In genomic region chr11:44469646-44470431, GRCm38 (mm10) we compare ENCODE assay signal across 8 mouse cellular contexts. TPM values are rescaled to one million over a fixed set of nuclear protein-coding genes. Genes with fewer than 3 reads are reported as not detected.
DNase-seq lines count a peak whose midpoint lies in the region; ATAC-seq and TF ChIP-seq lines count a peak whose summit lies in the region.

No protein-coding gene starts in this region.

- no peaks in the 10 kb centered on the region for H3K9me3 ChIP-seq in heart, embryonic 14.5 days (ENCODE audit: control insufficient read depth, low read length)
- H3K9me3 ChIP-seq in CH12.LX (replicated peaks; ENCODE audit: low read length) = no peaks in the 10 kb centered on the region
- H3K9me3 ChIP-seq in midbrain, embryonic 11.5 days (ENCODE audit: control insufficient read depth, low read length) = no peaks in the 10 kb centered on the region

- no peak for TF ChIP-seq CTCF in CH12.LX (conservative IDR thresholded peaks at IDR 0.05 in 1 of 2, IDR thresholded peaks at IDR 0.05 in 1 of 2; ENCODE audit: low read depth in 2 of 2, low read length in 2 of 2)

- intact Hi-C loops in heart, postnatal 14 days (cut with DNase I) = loop anchor here (1.0 kb wide), 1 partner anchor 49 kb away; no protein-coding TSS in a partner anchor

- no peak for TF ChIP-seq EP300 in CH12.LX (IDR thresholded peaks at IDR 0.05; ENCODE audit: low read length)

- under 1% methylated on average over 59 of the region's 59 CpGs for WGBS in heart, embryonic 14.5 days
- WGBS in midbrain, embryonic 11.5 days = 1% methylated on average over 59 of the region's 59 CpGs

- TF ChIP-seq RAD21 in CH12.LX (IDR thresholded peaks at IDR 0.05; ENCODE audit: low read depth, low read length) = no peak

- no peak for DNase-seq in heart, postnatal 14 days
- DNase-seq in CH12.LX (ENCODE audit: extremely low read depth) = no peak
- DNase-seq in embryo, embryonic 11.5 days (ENCODE audit: low read depth, low spot score) = peak; percentile 2
- DNase-seq in induced T-regulatory cell, adult 2 months (ENCODE audit: low read depth) = peak; percentile 85
- no peak for DNase-seq in midbrain, embryonic 11.5 days (ENCODE audit: low spot score, missing footprints)
- no peak for DNase-seq in right cerebral cortex, postnatal 25 days
- no peak for DNase-seq in Muller cell, postnatal 12 days (ENCODE audit: inconsistent ontology term)

- ATAC-seq in heart, embryonic 14.5 days (ENCODE audit: insufficient number of reproducible peaks, insufficient read depth, low FRiP score, low read depth) = peak; percentile 76
- ATAC-seq in midbrain, embryonic 11.5 days (ENCODE audit: low FRiP score) = peak; percentile 86

- H3K4me2 ChIP-seq in heart, embryonic 14.5 days (ENCODE audit: low read length) = peak overlapping the region; percentile 92
- H3K4me2 ChIP-seq in CH12.LX (ENCODE audit: insufficient read depth, low read depth, poor library complexity, severe bottlenecking) = peak overlapping the region; percentile 84
- peak overlapping the region; percentile 63 for H3K4me2 ChIP-seq in midbrain, embryonic 11.5 days

- H3K27me3 ChIP-seq in heart, embryonic 14.5 days (ENCODE audit: control insufficient read depth, insufficient read depth, low read length) = no peaks in the 10 kb centered on the region
- no peaks in the 10 kb centered on the region for H3K27me3 ChIP-seq in CH12.LX (replicated peaks)
- H3K27me3 ChIP-seq in midbrain, embryonic 11.5 days (ENCODE audit: control insufficient read depth, insufficient read depth, low read length) = no peaks in the 10 kb centered on the region

- peak overlapping the region; percentile 94 to 97 for H3K27ac ChIP-seq in heart, embryonic 14.5 days (replicated peaks in 1 of 2; ENCODE audit: control insufficient read depth in 1 of 2, insufficient read depth in 1 of 2, low read depth in 2 of 2, low read length in 2 of 2)
- H3K27ac ChIP-seq in CH12.LX (ENCODE audit: insufficient read depth, low read depth) = peak overlapping the region; percentile 14; the same call in 1 of the 2 replicates
- peak overlapping the region; percentile 78 for H3K27ac ChIP-seq in midbrain, embryonic 11.5 days (ENCODE audit: low read depth, low read length)

- peaks cover 3 to 12% of the 10 kb centered on the region in 2 experiments; a peak in 3 of 4 replicates for H3K4me1 ChIP-seq in heart, embryonic 14.5 days (ENCODE audit: control insufficient read depth in 2 of 2, insufficient read depth in 2 of 2, low read length in 2 of 2)
- H3K4me1 ChIP-seq in CH12.LX (ENCODE audit: control insufficient read depth in 1 of 2, insufficient read depth in 2 of 2) = peaks cover 6 to 46% of the 10 kb centered on the region in 2 experiments; a peak in 3 of 4 replicates
- H3K4me1 ChIP-seq in midbrain, embryonic 11.5 days (ENCODE audit: control insufficient read depth, insufficient read depth, low read length) = peaks cover 11% of the 10 kb centered on the region

- in situ Hi-C loops in CH12.LX (cut with MboI; ENCODE audit: low pct_ligation_motif_present, low pct_unique_long_range_greater_than_20kb, low sequenced_read_pairs) = no loop called here

- peaks cover 8% of the 10 kb centered on the region for H3K79me2 ChIP-seq in CH12.LX (replicated peaks; ENCODE audit: control insufficient read depth, extremely low read depth, insufficient read depth, poor library complexity, severe bottlenecking)

- H3K9ac ChIP-seq in heart, embryonic 14.5 days (ENCODE audit: low read length) = peak overlapping the region; percentile 93
- peak overlapping the region; percentile 67 for H3K9ac ChIP-seq in CH12.LX (ENCODE audit: insufficient read depth, low read depth)
- H3K9ac ChIP-seq in midbrain, embryonic 11.5 days (ENCODE audit: low read length) = peak overlapping the region; percentile 92

- TF ChIP-seq POLR2A in CH12.LX (IDR thresholded peaks at IDR 0.05; ENCODE audit: low read depth, low read length) = no peak

- peak overlapping the region; percentile 85 to 92 for H3K4me3 ChIP-seq in heart, embryonic 14.5 days (ENCODE audit: control insufficient read depth in 1 of 2, insufficient read depth in 1 of 2, low read depth in 1 of 2, low read length in 2 of 2)
- peak overlapping the region; percentile 69 to 93 (median 80) for H3K4me3 ChIP-seq in CH12.LX (replicated peaks in 1 of 3; ENCODE audit: low read depth in 2 of 3, low read length in 2 of 3, poor library complexity in 1 of 3)
- H3K4me3 ChIP-seq in midbrain, embryonic 11.5 days (ENCODE audit: low read depth, low read length) = peak overlapping the region; percentile 87

- dilution Hi-C loops in CH12.LX (cut with MboI; ENCODE audit: extremely low pct_ligation_motif_present, extremely low pct_unique_long_range_greater_than_20kb, low sequenced_read_pairs) = no loop called here

- peaks cover 15% of the 10 kb centered on the region for H3K36me3 ChIP-seq in heart, embryonic 14.5 days (ENCODE audit: control insufficient read depth, insufficient read depth, low read length)
- H3K36me3 ChIP-seq in CH12.LX (replicated peaks in 1 of 2; ENCODE audit: control insufficient read depth in 1 of 2, insufficient read depth in 1 of 2, low read length in 1 of 2) = peaks cover 8 to 12% of the 10 kb centered on the region in 2 experiments
- H3K36me3 ChIP-seq in midbrain, embryonic 11.5 days (ENCODE audit: control insufficient read depth, insufficient read depth, low read length) = peaks cover 2% of the 10 kb centered on the region; the same call in 1 of the 2 replicates

TF ChIP-seq in CH12.LX, 34 proteins besides CTCF, POLR2A, EP300 and RAD21:
- TF ChIP-seq CHD1 (IDR thresholded peaks at IDR 0.05; ENCODE audit: low read depth, low read length) (0 out of 2 replicates have a peak, but pooled peaks have one; percentile 56), KAT2A (IDR thresholded peaks at IDR 0.05; ENCODE audit: insufficient replicate concordance, low read length) (no peak), NELFE (IDR thresholded peaks at IDR 0.05; ENCODE audit: low read depth, low read length) (no peak; the same call in 1 of the 2 replicates), MAFK (IDR thresholded peaks at IDR 0.05; ENCODE audit: insufficient replicate concordance, low read length) (no peak), E2F4 (IDR thresholded peaks at IDR 0.05; ENCODE audit: insufficient replicate concordance, low read depth, low read length) (0 out of 2 replicates have a peak, but pooled peaks have one; percentile 23), HCFC1 (IDR thresholded peaks at IDR 0.05; ENCODE audit: low read depth, low read length) (no peak), BHLHE40 (IDR thresholded peaks at IDR 0.05; ENCODE audit: low read depth, low read length) (no peak; the same call in 1 of the 2 replicates), ZC3H11A (IDR thresholded peaks at IDR 0.05; ENCODE audit: low read depth, low read length) (no peak), SIN3A (IDR thresholded peaks at IDR 0.05; ENCODE audit: low read length) (no peak; the same call in 1 of the 2 replicates), MAX (IDR thresholded peaks at IDR 0.05; ENCODE audit: low read length) (peak; percentile 56; the same call in 1 of the 2 replicates), ZNF384 (IDR thresholded peaks at IDR 0.05; ENCODE audit: low read depth, low read length) (no peak), GABPA (IDR thresholded peaks at IDR 0.05; ENCODE audit: insufficient replicate concordance, low read depth, low read length) (no peak), MXI1 (IDR thresholded peaks at IDR 0.05; ENCODE audit: low read depth, low read length) (peak; percentile 59; the same call in 1 of the 2 replicates), SMC3 (IDR thresholded peaks at IDR 0.05; ENCODE audit: low read depth, low read length) (no peak; the same call in 1 of the 2 replicates), USF1 (IDR thresholded peaks at IDR 0.05; ENCODE audit: low read depth, low read length) (no peak), RCOR1 (conservative IDR thresholded peaks at IDR 0.05; ENCODE audit: low read depth, low read length) (0 out of 2 replicates have a peak, but pooled peaks have one; percentile 31), JUN (IDR thresholded peaks at IDR 0.05; ENCODE audit: insufficient read depth, low read depth, low read length) (no peak), MAZ (IDR thresholded peaks at IDR 0.05; ENCODE audit: low read depth, low read length) (0 out of 2 replicates have a peak, but pooled peaks have one; percentile 20), ZMIZ1 (IDR thresholded peaks at IDR 0.05; ENCODE audit: low read depth, low read length) (peak; percentile 9; the same call in 1 of the 2 replicates), ZKSCAN1 (IDR thresholded peaks at IDR 0.05; ENCODE audit: borderline replicate concordance, low read depth, low read length) (no peak), UBTF (IDR thresholded peaks at IDR 0.05; ENCODE audit: low read depth, low read length) (no peak; the same call in 1 of the 2 replicates), ETS1 (conservative IDR thresholded peaks at IDR 0.05; ENCODE audit: low read depth, low read length) (no peak), TBP (conservative IDR thresholded peaks at IDR 0.05; ENCODE audit: low read depth, low read length) (no peak), POLR2AphosphoS2 (IDR thresholded peaks at IDR 0.05; ENCODE audit: low read depth, low read length) (0 out of 2 replicates have a peak, but pooled peaks have one; percentile 17), TCF12 (IDR thresholded peaks at IDR 0.05; ENCODE audit: low read depth, low read length) (no peak)

RNA-seq across cellular contexts. Expression of gene Ublcp1, which starts 0.5 kb away (rescaled TPM):
- polyA plus RNA-seq in heart, embryonic 14.5 days (2014; fragmentation: Nextera tagmentation; extraction: Ambion mirVana) = 40.7 and 45.7 TPM in 2 replicates
- total RNA-seq in heart, postnatal 14 days (2021) = 10 to 100 TPM; 30.8 to 44.3 TPM
- total RNA-seq in CH12.LX (2012; rRNA removed) (18.9 and 20.2 TPM in 2 replicates), CH12.LX (2014; rRNA removed) (34.1 and 45.6 TPM in 2 replicates)
- polyA plus RNA-seq in CH12.LX (2012; ENCODE audit: insufficient read length, low read depth) = 24.9 and 26.7 TPM in 2 replicates
- polyA plus RNA-seq in midbrain, embryonic 11.5 days (2014; fragmentation: Nextera tagmentation; extraction: Ambion mirVana) = 79.2 and 85.3 TPM in 2 replicates

RNA-seq across cellular contexts. Expression of gene Rnf145, which starts 48.9 kb away (rescaled TPM):
- 61.0 and 66.7 TPM in 2 replicates for polyA plus RNA-seq in heart, embryonic 14.5 days (2014; fragmentation: Nextera tagmentation; extraction: Ambion mirVana)
- total RNA-seq in heart, postnatal 14 days (2021) = 10 to 100 TPM; 21.8 to 28.8 TPM
- 38.4 and 44.5 TPM in 2 replicates for total RNA-seq in CH12.LX (2012; rRNA removed)
- total RNA-seq in CH12.LX (2014; rRNA removed) = 52.8 and 60.5 TPM in 2 replicates
- 44.3 and 46.3 TPM in 2 replicates for polyA plus RNA-seq in CH12.LX (2012; ENCODE audit: insufficient read length, low read depth)
- 150 and 154 TPM in 2 replicates for polyA plus RNA-seq in midbrain, embryonic 11.5 days (2014; fragmentation: Nextera tagmentation; extraction: Ambion mirVana)

Comparison
In these comparisons a context has a peak if more than half of its experiments do, and no peak if none do; other contexts are left out.
1. H3K27ac ChIP-seq: peak in every context shown above with its lines; median percentile 96 in heart, embryonic 14.5 days; 78 in midbrain, embryonic 11.5 days; 14 in CH12.LX.
2. DNase-seq: peak in embryo, embryonic 11.5 days (single experiment) and induced T-regulatory cell, adult 2 months (single experiment); none in heart, postnatal 14 days (0 of 2), CH12.LX (single experiment), midbrain, embryonic 11.5 days (single experiment), right cerebral cortex, postnatal 25 days (single experiment) and Muller cell, postnatal 12 days (single experiment).
3. Peak in every context shown above with its lines, with median percentiles within 50 percentile points of each other: H3K4me2 ChIP-seq, H3K4me3 ChIP-seq and H3K9ac ChIP-seq.